Mouse (Mus musculus) gastrocnemius, adult 2 months (tissue): Measurements from ENCODE around the gene Gm14327. TPM values are rescaled to one million over a fixed set of nuclear protein-coding genes. Genes with fewer than 3 reads are reported as not detected.
"Not testable (repeated sequence)": the region's sequence is repeated elsewhere in the genome, so short reads cannot be mapped to it uniquely, and the experiment has no call there.

Source experiments
- DNase-seq: peaks from one replicate; pipeline ENCODE4 v3.0.0; 2022
- H3K27ac ChIP-seq: fragments of 200-600 bp; 2 replicates; pipeline ENCODE4 v1.8.1; 2022; ENCODE audit warnings: mild to moderate bottlenecking
- H3K4me3 ChIP-seq: fragments of 200-600 bp; 2 replicates; pipeline ENCODE4 v1.8.1; 2022; ENCODE audit warnings: mild to moderate bottlenecking, moderate library complexity
- intact Hi-C: fragments of 180-260 bp; cut with DNase I; formaldehyde crosslinking; loops from one replicate; pipeline ENCODE4 v1.15.1; 2025
- long read RNA-seq, 2 experiments: library from polyadenylated mRNA; stranded (forward); transcript quantifications; one replicate each; pipeline ENCODE4 v2.0.0; 2021
- total RNA-seq, 2 experiments: library from RNA; stranded (reverse); gene quantifications; 2 replicates each; pipeline ENCODE4 v1.2.3; 2021

Gm14327 gene
- total RNA-seq: 1 to 10 TPM; 4.0 to 5.0 TPM
- long read RNA-seq, experiment 1, partial matches to known transcripts: 0 of 3 reads
- long read RNA-seq, experiment 1, other reads (novel, unspliced or antisense): 0 of 3 reads
- long read RNA-seq, experiment 2, partial matches to known transcripts: 7 of 13 reads
- long read RNA-seq, experiment 2, other reads (novel, unspliced or antisense): 3 of 13 reads

GRCm38 (mm10) chr2:177897046-177897578 is at the start of gene Gm14327:
Gm14327 (plus strand) TSS chr2:177897096.
- intact Hi-C loops, DNase-seq: not testable (repeated sequence)
- H3K4me3 ChIP-seq: peak within 1 kb of the TSS; percentile 64
- H3K27ac ChIP-seq: peak within 1 kb of the TSS; percentile 51; the same call in 1 of the 2 replicates

GRCm38 (mm10) chr2:177862254-177862653 is 34.6 kb upstream of the Gm14327 start:
- intact Hi-C loops, H3K27ac ChIP-seq, DNase-seq: not testable (repeated sequence)

DNA sequence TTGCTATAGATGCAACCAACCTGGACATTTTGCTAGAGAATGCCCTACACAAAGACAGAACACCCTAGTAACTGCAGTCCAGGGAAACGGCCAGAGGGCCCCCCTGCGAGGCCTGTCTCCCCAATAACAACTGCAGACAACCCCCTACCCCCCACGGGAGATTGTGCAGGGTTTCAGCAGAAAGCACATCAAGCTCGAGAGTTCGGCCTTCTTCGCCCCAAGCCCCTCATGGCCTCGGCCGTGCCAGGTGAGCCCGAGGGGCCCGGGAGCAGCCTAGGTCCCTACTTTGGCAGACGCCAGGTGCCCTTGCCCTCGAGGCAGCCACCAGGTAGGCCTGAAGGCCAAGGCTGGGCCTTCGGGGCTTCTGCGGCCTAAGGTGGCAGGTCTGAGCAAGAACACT is 9.2 kb upstream of the Gm14327 start:
- H3K4me3 ChIP-seq, intact Hi-C loops, DNase-seq, H3K27ac ChIP-seq: not testable (repeated sequence)

More at GRCm38 (mm10) chr2:177862254-177862653, 34.6 kb upstream of the Gm14327 start:
- H3K4me3 ChIP-seq: not testable (repeated sequence)

DNA sequence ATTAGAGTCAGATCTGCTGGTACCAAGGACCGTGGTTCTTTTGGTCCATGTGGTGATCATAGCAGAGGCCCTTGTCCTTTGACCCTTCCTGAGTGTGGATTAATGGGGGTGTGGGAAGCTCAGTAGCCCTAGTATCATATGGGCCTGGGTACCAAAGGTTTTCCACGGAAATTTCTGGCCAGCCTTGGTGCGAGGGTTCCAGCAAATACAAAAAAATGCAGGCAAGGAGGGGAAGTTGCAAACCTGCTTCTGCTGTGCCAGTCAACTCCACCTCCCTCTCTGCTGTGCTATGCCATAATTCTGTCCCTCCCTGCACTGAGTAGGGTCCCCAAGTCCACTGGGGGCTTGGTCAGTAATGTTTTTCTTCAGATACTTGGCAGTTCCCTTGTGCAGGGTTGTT is 1.3 kb downstream of the Gm14327 start:
- DNase-seq, H3K27ac ChIP-seq, intact Hi-C loops, H3K4me3 ChIP-seq: not testable (repeated sequence)

- DNase-seq, intact Hi-C loops, H3K27ac ChIP-seq, H3K4me3 ChIP-seq: not testable (repeated sequence)
These were observed 6.4 kb downstream of the Gm14327 start for GRCm38 (mm10) chr2:177903276-177903675.

GRCm38 (mm10) chr2:177925563-177926103 is 28.7 kb downstream of the Gm14327 start, which contains the start of gene Zfp972:
Zfp972 (minus strand) TSS chr2:177925613.
- H3K4me3 ChIP-seq, DNase-seq, H3K27ac ChIP-seq, intact Hi-C loops: not testable (repeated sequence)

Other genes starting within 250 kb of the Gm14327 start
- gene Gm14322, start 137.8 kb upstream of the Gm14327 start, total RNA-seq: 10 to 100 TPM; 28.9 to 31.3 TPM
- 10 to 100 TPM; 91.9 to 96.6 TPM for gene Gm14325, start 56.8 kb upstream of the Gm14327 start, total RNA-seq
- gene Zfp972, start 28.5 kb downstream of the Gm14327 start, total RNA-seq: 1 to 10 TPM; 1.1 to 1.8 TPM
- 10 to 100 TPM; 37.4 to 42.4 TPM for gene Gm14326, start 60.2 kb downstream of the Gm14327 start, total RNA-seq
- 10 to 100 TPM; 36.7 to 38.0 TPM for gene Zfp971, start 126.2 kb downstream of the Gm14327 start, total RNA-seq
- gene Zfp931, start 181.4 kb downstream of the Gm14327 start, total RNA-seq: 10 to 100 TPM in 1 of 2 experiments, 1 to 10 TPM in 1; 9.5 to 13.9 TPM
- gene Phactr3, start 221.9 kb downstream of the Gm14327 start, total RNA-seq: under 1 TPM in 1 of 2 experiments, not detected in 1; 0.11 TPM